Mouse (Mus musculus): ENCODE data around the gene Daam2.

GRCm38 (mm10) chr17:49431176-49431575 is 133.0 kb downstream of the Daam2 start:
- no peak for TF ChIP-seq ZNF384 (IDR thresholded peaks at IDR 0.05; ENCODE audit: low read depth, low read length)
- TF ChIP-seq MAFK (IDR thresholded peaks at IDR 0.05; ENCODE audit: insufficient read depth, low read depth, low read length), result no peak
